Mouse (Mus musculus): ENCODE results near the gene Lgsn.

Gene Lgsn

DNA sequence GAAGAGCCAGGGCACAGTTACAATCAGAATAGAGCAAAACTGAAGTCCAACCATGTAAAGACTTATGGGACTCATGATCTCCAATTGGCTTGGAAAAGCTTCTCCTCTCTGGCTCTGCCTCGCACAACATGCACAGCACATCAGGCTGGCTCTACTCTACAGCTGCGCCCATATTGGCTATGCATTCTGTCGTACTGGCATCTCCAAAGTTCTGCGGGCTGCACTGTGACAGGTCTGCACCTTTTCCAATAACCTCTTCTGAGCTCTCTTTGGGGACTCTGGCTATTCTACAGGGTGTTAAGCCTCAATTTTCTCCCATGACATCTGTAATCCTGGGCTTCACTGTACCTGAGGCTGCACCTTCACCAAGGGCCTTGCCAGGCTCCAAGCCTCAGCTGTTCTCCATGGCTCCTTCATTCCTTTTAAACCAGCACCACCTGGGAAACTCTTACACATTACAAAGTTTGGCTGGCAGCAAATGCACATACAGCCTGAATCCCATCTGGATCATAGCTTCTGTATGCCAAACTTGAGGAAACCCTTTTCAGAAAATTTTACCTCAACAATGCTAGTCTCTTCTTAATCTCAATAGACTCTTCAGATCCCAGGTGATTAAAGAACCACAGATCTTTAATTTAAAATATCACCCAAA lies 44.5 kb downstream of the Lgsn start:
- DNase-seq, result no peak

DNA sequence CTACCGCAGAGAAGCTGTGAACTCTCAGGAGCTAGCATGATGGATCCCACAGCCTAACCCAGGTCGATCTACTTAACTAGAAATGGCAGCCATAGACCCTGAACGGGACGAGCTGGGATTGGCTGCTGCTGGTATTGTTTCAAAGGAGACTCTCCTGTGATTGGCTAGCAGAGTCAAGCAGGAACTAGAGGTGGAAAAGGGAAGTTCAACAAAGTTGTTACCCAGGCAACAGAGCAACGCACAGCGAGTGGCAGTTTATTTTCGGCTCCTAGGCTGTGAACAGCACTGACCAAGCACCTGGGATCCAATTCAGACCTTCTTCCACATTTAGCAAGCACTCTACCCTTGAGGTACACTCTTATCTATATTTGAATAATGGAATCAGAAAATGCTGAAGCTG lies 46.4 kb downstream of the Lgsn start, which contains the start of the genes 4931428L18Rik and Pih1d3:
TSS of gene 4931428L18Rik (minus strand) at position 121 of the 400 bp plus-strand sequence.
TSS of gene Pih1d3 (plus strand) at position 275 of the 400 bp plus-strand sequence.
- DNase-seq, result no peak

DNA sequence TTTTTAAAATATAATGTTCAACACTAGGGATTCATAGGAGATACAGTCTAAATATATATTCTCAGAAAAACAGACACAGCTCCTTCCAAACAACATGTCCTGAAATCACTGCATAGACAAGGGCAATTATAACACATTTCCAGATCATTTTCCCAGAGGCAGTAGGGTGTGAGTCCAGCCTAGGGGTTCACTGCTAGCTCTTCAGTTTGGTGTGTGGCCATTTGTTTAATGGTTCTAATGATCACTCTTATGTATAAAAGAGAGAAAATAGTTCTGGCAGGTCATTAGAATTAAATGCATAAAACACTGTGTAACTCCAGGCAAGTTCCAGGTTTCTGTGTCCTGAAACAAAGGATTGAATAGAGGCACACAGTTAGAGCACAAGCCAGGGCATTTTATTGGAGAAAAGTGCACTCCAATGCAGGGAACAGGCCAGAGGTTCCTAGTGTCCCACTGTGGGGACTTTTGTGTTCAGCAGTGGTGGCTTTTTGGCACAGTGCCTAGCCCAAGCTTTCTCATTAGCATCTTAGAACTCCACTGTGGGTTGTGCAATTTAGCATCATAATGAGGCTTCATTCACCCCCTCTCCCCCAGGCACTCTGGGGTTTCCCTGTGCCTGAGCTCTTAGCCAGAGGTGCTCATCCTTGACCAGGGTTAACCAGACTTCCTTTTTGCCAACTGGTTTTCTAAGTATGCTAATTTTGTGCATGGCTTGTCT lies 57.3 kb downstream of the Lgsn start:
- DNase-seq, result no peak
